Mouse (Mus musculus) erythroblast, embryonic 14.5 days (primary cell): ENCODE data around the gene Ppm1h. TPM values are rescaled to one million over a fixed set of nuclear protein-coding genes. Genes with fewer than 3 reads are reported as not detected.
A peak's percentile ranks its signal among the peaks of the same experiment; 100 is the strongest.

Experiments
- H3K27me3 ChIP-seq: 2 replicates; pipeline ENCODE4 v1.6.1; 2012; ENCODE audit warnings: inconsistent platforms; ENCODE audit not compliant: control insufficient read depth
- H3K36me3 ChIP-seq: 2 replicates; pipeline ENCODE4 v1.6.1; 2012; ENCODE audit warnings: mild to moderate bottlenecking, inconsistent platforms; ENCODE audit not compliant: control insufficient read depth
- H3K4me1 ChIP-seq: 2 replicates; pipeline ENCODE4 v1.6.1; 2012; ENCODE audit warnings: inconsistent platforms; ENCODE audit not compliant: control insufficient read depth
- H3K4me3 ChIP-seq: replicated peaks from 2 replicates; pipeline ENCODE3; 2012; ENCODE audit warnings: moderate library complexity, mild to moderate bottlenecking, inconsistent platforms
- H3K9me3 ChIP-seq: 2 replicates; pipeline ENCODE4 v1.6.1; 2012; ENCODE audit warnings: low read length, inconsistent platforms, mixed read lengths; ENCODE audit not compliant: control insufficient read depth
- GATA1 ChIP-seq: IDR thresholded peaks from 2 replicates; pipeline ENCODE4 v1.6.1; 2012; ENCODE audit warnings: low read length, inconsistent platforms, mixed read lengths
- TAL1 ChIP-seq: IDR thresholded peaks from 3 replicates; pipeline ENCODE4 v1.6.1; 2012; ENCODE audit warnings: low read length, inconsistent platforms, mixed read lengths
- polyA plus RNA-seq: library from polyadenylated mRNA; stranded (reverse); fragments of >175 nt; gene quantifications from 2 replicates; pipeline ENCODE4 v1.2.3, GENCODE M21; 2012

Ppm1h gene
- polyA plus RNA-seq, 1 experiment = not detected

- Histone ChIP-seq H3K27me3 (no peaks in the 10 kb centered on the region), H3K4me3 (peak overlapping the region; percentile 87), H3K9me3 (no peaks in the 10 kb centered on the region), H3K36me3 (peaks cover 43% of the 10 kb centered on the region), H3K4me1 (peaks cover 36% of the 10 kb centered on the region)
- TF ChIP-seq TAL1 (no peak), GATA1 (no peak)
These were observed 304.5 kb downstream of the Ppm1h start for GRCm38 (mm10) chr10:122982909-122983578.

- H3K4me1 ChIP-seq = peaks cover 40% of the 10 kb centered on the region
- no peaks in the 10 kb centered on the region for H3K9me3 ChIP-seq
- TF ChIP-seq GATA1 (no peak), TAL1 (no peak)
- H3K36me3 ChIP-seq = peaks cover 43% of the 10 kb centered on the region
- H3K27me3 ChIP-seq = no peaks in the 10 kb centered on the region
- peak overlapping the region; percentile 87 for H3K4me3 ChIP-seq
These were observed 305.3 kb downstream of the Ppm1h start for GRCm38 (mm10) chr10:122983579-122984530.

GRCm38 (mm10) chr10:122984531-122985251 is 306.1 kb downstream of the Ppm1h start:
- TF ChIP-seq TAL1 (no peak), GATA1 (no peak)
- H3K9me3 ChIP-seq = no peaks in the 10 kb centered on the region
- no peaks in the 10 kb centered on the region for H3K27me3 ChIP-seq
- H3K4me3 ChIP-seq = peak overlapping the region; percentile 87
- peaks cover 40% of the 10 kb centered on the region for H3K4me1 ChIP-seq
- H3K36me3 ChIP-seq = peaks cover 38% of the 10 kb centered on the region

GRCm38 (mm10) chr10:122985252-122985514 is 306.6 kb downstream of the Ppm1h start:
- no peaks in the 10 kb centered on the region for H3K9me3 ChIP-seq
- no peak for TF ChIP-seq GATA1
- no peak for TF ChIP-seq TAL1
- peaks cover 35% of the 10 kb centered on the region for H3K36me3 ChIP-seq
- H3K4me1 ChIP-seq = peaks cover 40% of the 10 kb centered on the region
- no peaks in the 10 kb centered on the region for H3K27me3 ChIP-seq
- H3K4me3 ChIP-seq = peak overlapping the region; percentile 87

- Histone ChIP-seq H3K36me3 (peaks cover 29% of the 10 kb centered on the region), H3K27me3 (no peaks in the 10 kb centered on the region), H3K4me1 (peaks cover 40% of the 10 kb centered on the region), H3K9me3 (no peaks in the 10 kb centered on the region), H3K4me3 (peak overlapping the region; percentile 87)
- no peak for TF ChIP-seq TAL1
- no peak for TF ChIP-seq GATA1
These were observed 307.2 kb downstream of the Ppm1h start for GRCm38 (mm10) chr10:122985515-122986319.

GRCm38 (mm10) chr10:122986320-122987225 is 308.0 kb downstream of the Ppm1h start:
- peaks cover 23% of the 10 kb centered on the region for H3K36me3 ChIP-seq
- no peaks in the 10 kb centered on the region for H3K9me3 ChIP-seq
- H3K27me3 ChIP-seq = no peaks in the 10 kb centered on the region
- TF ChIP-seq GATA1 = no peak
- TF ChIP-seq TAL1 = no peak
- peaks cover 42% of the 10 kb centered on the region for H3K4me1 ChIP-seq
- peak overlapping the region; percentile 87 for H3K4me3 ChIP-seq

GRCm38 (mm10) chr10:122987671-122988128 is 309.1 kb downstream of the Ppm1h start:
- Histone ChIP-seq H3K27me3 (no peaks in the 10 kb centered on the region), H3K4me1 (peaks cover 43% of the 10 kb centered on the region), H3K36me3 (peaks cover 20% of the 10 kb centered on the region), H3K9me3 (no peaks in the 10 kb centered on the region), H3K4me3 (peak overlapping the region; percentile 87)
- no peak for TF ChIP-seq TAL1
- no peak for TF ChIP-seq GATA1

GRCm38 (mm10) chr10:122988372-122988771 is 309.8 kb downstream of the Ppm1h start:
- TF ChIP-seq TAL1 (no peak), GATA1 (no peak)
- Histone ChIP-seq H3K36me3 (peaks cover 17% of the 10 kb centered on the region), H3K9me3 (no peaks in the 10 kb centered on the region), H3K27me3 (no peaks in the 10 kb centered on the region), H3K4me1 (peaks cover 37% of the 10 kb centered on the region), H3K4me3 (peak overlapping the region; percentile 43)
